Mouse (Mus musculus): ENCODE results near the gene Pfn3. TPM values are rescaled to one million over a fixed set of nuclear protein-coding genes. Genes with fewer than 3 reads are reported as not detected.

Pfn3 gene
- total RNA-seq, 4 experiments from 2014 or later: not detected

GRCm38 (mm10) chr13:55430566-55430965, 15.5 kb upstream of the Pfn3 start:
- DNase-seq (ENCODE audit: low spot score): no peak

- peak; percentile 87 for DNase-seq (ENCODE audit: low spot score)
These were observed 14.3 kb upstream of the Pfn3 start for GRCm38 (mm10) chr13:55429226-55429888.

- DNase-seq (ENCODE audit: low spot score): no peak
These were observed 11.6 kb upstream of the Pfn3 start, which contains the start of gene F12 for GRCm38 (mm10) chr13:55426613-55427012. F12 (minus strand) TSS chr13:55426793.

- DNase-seq (ENCODE audit: low spot score): peak; percentile 71
These were observed 6.1 kb upstream of the Pfn3 start for GRCm38 (mm10) chr13:55420933-55421800.

- no peak for DNase-seq (ENCODE audit: low spot score)
These were observed 5.2 kb upstream of the Pfn3 start for GRCm38 (mm10) chr13:55420018-55420932.

GRCm38 (mm10) chr13:55419142-55419541, 4.1 kb upstream of the Pfn3 start:
- no peak for DNase-seq (ENCODE audit: low spot score)

- peak; percentile 88 for DNase-seq (ENCODE audit: low spot score)
These were observed 3.0 kb upstream of the Pfn3 start for GRCm38 (mm10) chr13:55418004-55418403.

GRCm38 (mm10) chr13:55413333-55413732, 1.7 kb downstream of the Pfn3 start:
- no peak for DNase-seq (ENCODE audit: low spot score)

GRCm38 (mm10) chr13:55412643-55413307, 2.3 kb downstream of the Pfn3 start:
- DNase-seq (ENCODE audit: low spot score): no peak

- DNase-seq (ENCODE audit: low spot score): no peak
These were observed 3.2 kb downstream of the Pfn3 start for GRCm38 (mm10) chr13:55411826-55412225.

GRCm38 (mm10) chr13:55408546-55409120, 6.4 kb downstream of the Pfn3 start:
- no peak for DNase-seq (ENCODE audit: low spot score)

- no peak for DNase-seq (ENCODE audit: low spot score)
These were observed 7.7 kb downstream of the Pfn3 start for GRCm38 (mm10) chr13:55407341-55407740.

- DNase-seq (ENCODE audit: low spot score): no peak
These were observed 9.1 kb downstream of the Pfn3 start for GRCm38 (mm10) chr13:55405783-55406390.

- peak; percentile 68 for DNase-seq (ENCODE audit: low spot score)
These were observed 9.9 kb downstream of the Pfn3 start for GRCm38 (mm10) chr13:55404853-55405782.

GRCm38 (mm10) chr13:55403935-55404852, 10.8 kb downstream of the Pfn3 start:
- no peak for DNase-seq (ENCODE audit: low spot score)

GRCm38 (mm10) chr13:55403266-55403665, 11.8 kb downstream of the Pfn3 start:
- DNase-seq (ENCODE audit: low spot score): no peak

GRCm38 (mm10) chr13:55400039-55400346, 15.0 kb downstream of the Pfn3 start:
- DNase-seq (ENCODE audit: low spot score): no peak

- no peak for DNase-seq (ENCODE audit: low spot score)
These were observed 15.6 kb downstream of the Pfn3 start for GRCm38 (mm10) chr13:55399300-55400038.
